Mouse (Mus musculus): Measurements from ENCODE around the gene Calhm1. TPM values are rescaled to one million over a fixed set of nuclear protein-coding genes. Genes with fewer than 3 reads are reported as not detected.

Gene Calhm1
- polyA plus RNA-seq (2015; fragmentation: Nextera tagmentation; extraction: Ambion mirVana) = not detected in 2 replicates

GRCm38 (mm10) chr19:47144154-47144553 is at the start of gene Calhm1:
TSS of gene Calhm1 (minus strand) at chr19:47144254.

GRCm38 (mm10) chr19:47178431-47179271 is 34.6 kb upstream of the Calhm1 start, which contains the start of gene Neurl1a:
TSS of gene Neurl1a (plus strand) at chr19:47178820.

DNA sequence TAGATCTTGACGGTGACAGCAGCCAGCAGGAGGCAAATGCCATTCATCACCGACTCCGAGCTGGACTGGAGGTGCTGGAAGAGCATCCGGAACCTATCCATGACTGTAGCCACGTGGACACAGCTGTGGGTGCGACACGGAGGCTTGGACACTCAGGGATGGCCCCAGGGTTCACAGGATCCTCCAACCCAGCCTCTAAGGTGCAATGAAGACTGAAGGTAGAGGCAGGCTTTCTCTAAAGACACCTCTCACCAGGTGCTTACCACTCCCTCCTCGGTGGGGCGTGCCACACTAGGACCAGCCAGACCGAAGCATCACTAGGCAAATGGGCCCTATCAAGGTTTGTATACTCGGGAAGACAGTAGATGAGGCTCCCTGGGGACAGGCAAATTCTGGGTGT is 13.6 kb upstream of the Calhm1 start, which contains the start of gene Calhm3:
Gene Calhm3 (minus strand): TSS at position 101 of the 400 bp plus-strand sequence.

GRCm38 (mm10) chr19:47137771-47138421 is 6.2 kb downstream of the Calhm1 start, which contains the start of gene Calhm2:
TSS of gene Calhm2 (minus strand) at chr19:47138294.

Other genes starting within 250 kb of the Calhm1 start
- 0.11 and 0.14 TPM in 2 replicates for gene Ina, start 129.6 kb downstream of the Calhm1 start, polyA plus RNA-seq (2015; fragmentation: Nextera tagmentation; extraction: Ambion mirVana)
- gene Nt5c2, start 129.1 kb downstream of the Calhm1 start, polyA plus RNA-seq (2015; fragmentation: Nextera tagmentation; extraction: Ambion mirVana) = 48.2 and 55.6 TPM in 2 replicates
- gene Pcgf6, start 93.3 kb downstream of the Calhm1 start, polyA plus RNA-seq (2015; fragmentation: Nextera tagmentation; extraction: Ambion mirVana) = 8.2 and 8.9 TPM in 2 replicates
- gene Taf5, start 76.5 kb downstream of the Calhm1 start, polyA plus RNA-seq (2015; fragmentation: Nextera tagmentation; extraction: Ambion mirVana) = 1.5 TPM in 2 replicates
- 1,773 and 2,057 TPM in 2 replicates for gene Usmg5, start 53.6 kb downstream of the Calhm1 start, polyA plus RNA-seq (2015; fragmentation: Nextera tagmentation; extraction: Ambion mirVana)
- 4.2 and 4.4 TPM in 2 replicates for gene Pdcd11, start 53.5 kb downstream of the Calhm1 start, polyA plus RNA-seq (2015; fragmentation: Nextera tagmentation; extraction: Ambion mirVana)
- 5.7 and 6.2 TPM in 2 replicates for gene Calhm2, start 6.0 kb downstream of the Calhm1 start, polyA plus RNA-seq (2015; fragmentation: Nextera tagmentation; extraction: Ambion mirVana)
- gene Calhm3, start 13.5 kb upstream of the Calhm1 start, polyA plus RNA-seq (2015; fragmentation: Nextera tagmentation; extraction: Ambion mirVana) = not detected in 2 replicates
- gene Neurl1a, start 34.6 kb upstream of the Calhm1 start, polyA plus RNA-seq (2015; fragmentation: Nextera tagmentation; extraction: Ambion mirVana) = 9.6 and 13.2 TPM in 2 replicates